Mouse (Mus musculus) intestine, embryonic 16.5 days (tissue): ENCODE data around the gene Clta. TPM values are rescaled to one million over a fixed set of nuclear protein-coding genes. Genes with fewer than 3 reads are reported as not detected.
A peak's percentile ranks its signal among the peaks of the same experiment; 100 is the strongest.

Experiments used
- ATAC-seq: fragments of 200-750 bp; cut with Nextera tagmentation; 2 replicates; pipeline ENCODE4 v1.8.0; 2017; ENCODE audit warnings: moderate TSS enrichment, moderate library complexity
- H3K27ac ChIP-seq: fragments of 300-500 bp; sonication (generic); 2 replicates; pipeline ENCODE4 v1.5.1; 2014; ENCODE audit warnings: mild to moderate bottlenecking, low read length
- H3K27me3 ChIP-seq: fragments of 300-500 bp; sonication (generic); replicated peaks from 2 replicates; pipeline ENCODE4 v1.6.1; 2014; ENCODE audit warnings: low read length, control low read depth, mixed read lengths; ENCODE audit not compliant: control insufficient read depth, insufficient read depth
- H3K36me3 ChIP-seq: fragments of 300-500 bp; sonication (generic); 2 replicates; pipeline ENCODE4 v1.6.1; 2014; ENCODE audit warnings: low read length, control low read depth; ENCODE audit not compliant: control insufficient read depth, insufficient read depth
- H3K4me1 ChIP-seq: fragments of 300-500 bp; sonication (generic); 2 replicates; pipeline ENCODE4 v1.6.1; 2014; ENCODE audit warnings: low read length, control low read depth, mixed read lengths; ENCODE audit not compliant: control insufficient read depth, insufficient read depth
- H3K4me2 ChIP-seq: fragments of 300-500 bp; sonication (generic); 2 replicates; pipeline ENCODE4 v1.6.1; 2014; ENCODE audit warnings: low read depth, low read length, control low read depth
- H3K4me3 ChIP-seq: fragments of 300-500 bp; sonication (generic); 2 replicates; pipeline ENCODE4 v1.5.1; 2014; ENCODE audit warnings: mild to moderate bottlenecking, low read length
- H3K9ac ChIP-seq: fragments of 300-500 bp; sonication (generic); 2 replicates; pipeline ENCODE4 v1.6.1; 2014; ENCODE audit warnings: low read depth, low read length
- H3K9me3 ChIP-seq: fragments of 300-500 bp; sonication (generic); 2 replicates; pipeline ENCODE4 v1.6.1; 2016; ENCODE audit warnings: low read length, control low read depth; ENCODE audit not compliant: control insufficient read depth
- WGBS: fragments of 180-500 bp; shearing (Covaris S2); extraction: QIAGEN DNeasy Blood & Tissue Kit; methylation state at CpG from one replicate; pipeline ENCODE4 v1.1.7; 2014; 5-methylcytosine and 5-hydroxymethylcytosine counted together
- polyA plus RNA-seq: library from polyadenylated mRNA; unstranded; fragments of >200 nt; fragmentation: Nextera tagmentation; extraction: Ambion mirVana; gene quantifications from 2 replicates; pipeline ENCODE4 v1.2.1, GENCODE M21; 2015

The Clta gene
- polyA plus RNA-seq, 1 experiment from 2014 or later, result 241 TPM

DNA sequence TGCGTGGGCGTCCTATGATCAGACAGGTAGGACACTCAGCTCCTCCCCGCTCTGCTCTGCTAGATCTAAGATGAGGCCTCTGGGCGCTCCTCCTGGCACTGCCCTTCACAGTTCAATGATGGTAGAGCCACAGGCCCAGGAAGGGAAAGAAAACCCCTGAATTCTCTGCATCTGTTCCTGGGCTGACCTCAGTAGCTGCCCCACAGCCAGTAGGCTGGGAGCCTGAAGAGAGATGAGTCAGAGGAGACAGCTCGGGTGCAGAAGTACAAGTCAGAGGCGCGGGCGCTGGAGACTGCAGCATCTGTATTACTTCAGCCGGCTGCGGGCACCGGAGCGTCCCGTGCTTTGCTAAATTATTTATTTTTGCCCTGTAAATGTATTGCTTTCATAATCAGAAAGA, 35.6 kb upstream of the Clta start:
- no peak for ATAC-seq
- Histone ChIP-seq H3K27ac (peak overlapping the region; percentile 63), H3K4me2 (no peak overlapping the region), H3K36me3 (no peaks in the 10 kb centered on the region), H3K4me1 (peaks cover 54% of the 10 kb centered on the region), H3K4me3 (no peak overlapping the region), H3K27me3 (no peaks in the 10 kb centered on the region), H3K9me3 (no peaks in the 10 kb centered on the region), H3K9ac (peak overlapping the region; percentile 43; the same call in 1 of the 2 replicates)
- 47% methylated on average over 13 of the region's 13 CpGs for WGBS

DNA sequence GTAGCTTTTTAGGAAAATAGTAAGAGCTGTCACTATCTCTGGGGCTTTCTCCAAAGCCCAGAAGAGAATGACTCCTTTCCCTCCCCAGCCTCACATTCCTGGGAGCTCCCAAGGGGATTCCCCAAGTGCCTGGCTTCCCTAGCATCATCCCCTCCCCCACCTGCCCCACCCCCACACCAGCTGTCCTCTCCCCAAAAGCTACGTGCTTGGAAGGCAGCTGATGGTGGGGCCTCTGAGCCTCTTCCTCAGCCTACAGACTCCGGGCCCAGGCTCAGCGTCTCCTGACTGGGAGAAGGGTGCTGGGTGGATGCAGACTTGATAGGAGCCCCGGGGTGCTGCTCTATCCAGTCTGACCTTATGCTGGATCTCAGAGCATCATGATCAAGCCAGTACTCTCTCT, 34.9 kb upstream of the Clta start:
- no peak overlapping the region for H3K9ac ChIP-seq
- 38% methylated on average over 4 of the region's 4 CpGs for WGBS

DNA sequence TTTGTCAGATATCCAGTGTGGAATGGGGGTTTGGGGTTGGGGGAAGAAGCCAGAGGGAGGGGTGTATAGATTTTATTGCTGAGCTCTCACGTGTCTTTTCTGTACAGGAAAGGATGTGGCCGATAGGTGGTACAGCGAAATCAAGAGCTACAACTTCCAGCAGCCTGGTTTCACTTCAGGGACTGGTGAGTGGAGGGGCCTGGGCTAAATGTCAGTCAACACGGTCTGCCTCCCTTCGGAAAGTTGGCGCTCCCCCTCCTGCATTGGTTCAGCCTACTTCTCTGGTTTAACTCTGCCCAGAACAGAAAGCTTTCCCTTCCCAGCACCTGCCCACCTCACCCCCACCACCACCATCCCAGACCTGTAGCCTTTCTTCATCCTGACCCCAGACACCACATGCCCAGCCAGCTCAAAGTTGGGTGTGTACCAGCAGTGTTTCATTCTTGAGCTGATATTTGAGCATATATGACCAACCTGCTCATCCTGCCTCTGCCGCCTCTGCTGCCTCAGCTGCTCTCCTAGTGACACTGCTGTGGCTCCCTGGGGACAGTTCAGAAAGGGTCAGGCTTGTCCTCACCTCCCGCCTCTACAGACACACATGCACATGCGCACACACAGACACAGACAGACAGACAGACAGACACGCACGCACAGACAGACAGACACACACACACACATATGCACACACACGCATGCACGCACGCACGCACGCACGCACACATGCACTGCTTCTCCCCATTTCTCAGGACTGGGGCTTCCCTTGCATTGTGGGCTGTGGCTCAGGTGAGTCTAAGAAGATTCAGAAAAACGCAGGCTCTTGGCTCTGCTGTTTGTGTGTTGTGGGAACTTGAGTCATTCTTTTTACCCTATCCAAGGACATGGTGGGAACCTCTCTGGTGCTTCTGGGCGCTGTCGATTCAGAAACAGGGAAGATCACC, 33.6 kb upstream of the Clta start:
- no peak overlapping the region for H3K4me2 ChIP-seq
- H3K9ac ChIP-seq, result no peak overlapping the region
- H3K36me3 ChIP-seq, result no peaks in the 10 kb centered on the region
- ATAC-seq, result no peak
- H3K9me3 ChIP-seq, result no peaks in the 10 kb centered on the region
- H3K27ac ChIP-seq, result no peak overlapping the region
- H3K4me3 ChIP-seq, result no peak overlapping the region
- H3K4me1 ChIP-seq, result peaks cover 39% of the 10 kb centered on the region
- H3K27me3 ChIP-seq, result no peaks in the 10 kb centered on the region
- 92% methylated on average over 20 of the region's 20 CpGs for WGBS

More for the DNA sequence above, 34.9 kb upstream of the Clta start:
- H3K4me3 ChIP-seq, result no peak overlapping the region
- H3K4me2 ChIP-seq, result no peak overlapping the region
- ATAC-seq, result no peak
- peak overlapping the region; percentile 59 for H3K27ac ChIP-seq
- no peaks in the 10 kb centered on the region for H3K36me3 ChIP-seq
- H3K9me3 ChIP-seq, result no peaks in the 10 kb centered on the region
- H3K4me1 ChIP-seq, result peaks cover 48% of the 10 kb centered on the region
- no peaks in the 10 kb centered on the region for H3K27me3 ChIP-seq

DNA sequence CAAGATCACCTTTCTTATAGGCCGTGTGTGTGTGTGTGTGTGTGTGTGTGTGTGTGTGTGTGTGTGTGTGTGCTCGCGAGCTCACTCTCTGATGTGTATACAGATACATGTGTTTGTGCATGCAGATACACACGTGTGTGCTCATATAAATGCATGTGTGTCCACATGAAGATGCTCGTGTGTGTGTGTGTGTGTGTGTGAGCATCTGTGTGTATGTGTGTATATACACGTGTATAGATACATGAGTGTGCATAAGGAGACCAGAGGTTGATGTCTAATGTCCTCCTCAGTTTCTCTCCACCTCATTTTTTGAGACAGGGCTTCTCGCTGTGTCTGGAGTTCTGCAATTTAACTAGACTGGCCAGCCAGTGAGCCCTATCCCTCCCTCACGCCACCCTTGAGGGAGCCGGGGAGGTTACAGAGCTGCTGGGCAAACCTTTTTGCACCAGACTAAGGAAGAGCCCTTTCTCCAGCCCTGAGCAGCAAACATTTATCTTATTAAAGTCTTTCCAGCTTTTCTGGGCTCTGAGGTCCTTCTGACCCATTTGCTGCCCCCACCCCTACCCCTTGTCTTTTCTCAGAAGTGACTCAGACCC, 32.6 kb upstream of the Clta start:
- no peak overlapping the region for H3K4me3 ChIP-seq
- H3K9me3 ChIP-seq, result no peaks in the 10 kb centered on the region
- 59% methylated on average over 9 of the region's 9 CpGs for WGBS
- 0 out of 2 replicates have a peak overlapping the region, but pooled peaks have one; percentile 12 for H3K4me2 ChIP-seq
- peak; percentile 12; the same call in 1 of the 2 replicates for ATAC-seq
- no peaks in the 10 kb centered on the region for H3K27me3 ChIP-seq
- no peaks in the 10 kb centered on the region for H3K36me3 ChIP-seq
- peak overlapping the region; percentile 32; the same call in 1 of the 2 replicates for H3K9ac ChIP-seq
- peak overlapping the region; percentile 73 for H3K27ac ChIP-seq
- peaks cover 35% of the 10 kb centered on the region for H3K4me1 ChIP-seq

DNA sequence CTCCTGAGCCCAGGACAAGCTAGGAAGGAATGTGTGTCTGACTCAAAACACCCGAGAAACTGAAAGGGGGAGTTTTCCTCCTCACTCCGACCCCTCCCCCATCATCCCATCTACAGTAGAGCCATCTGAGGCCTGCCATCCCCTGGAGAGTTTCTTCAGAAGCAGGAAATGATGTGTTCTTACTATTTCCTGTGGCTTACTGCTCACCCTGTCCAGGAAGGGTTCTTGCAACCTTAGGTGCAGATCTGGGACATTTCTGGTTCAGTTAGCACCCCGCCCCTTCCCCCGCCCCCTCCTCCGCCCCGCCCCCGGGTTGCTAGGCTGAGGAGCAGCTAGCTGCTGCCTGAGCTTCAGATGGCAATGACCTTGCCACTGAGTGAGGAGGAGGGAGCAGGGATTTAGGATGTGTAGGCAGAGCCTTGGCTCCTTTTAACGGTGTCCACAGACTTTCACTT, 32.1 kb upstream of the Clta start:
- Histone ChIP-seq H3K36me3 (no peaks in the 10 kb centered on the region), H3K4me1 (peaks cover 35% of the 10 kb centered on the region), H3K27ac (peak overlapping the region; percentile 73), H3K27me3 (no peaks in the 10 kb centered on the region), H3K4me2 (0 out of 2 replicates have a peak overlapping the region, but pooled peaks have one; percentile 12), H3K9ac (peak overlapping the region; percentile 32; the same call in 1 of the 2 replicates), H3K4me3 (no peak overlapping the region), H3K9me3 (no peaks in the 10 kb centered on the region)
- peak; percentile 74 for ATAC-seq
- WGBS, result 4% methylated on average over 8 of the region's 8 CpGs

DNA sequence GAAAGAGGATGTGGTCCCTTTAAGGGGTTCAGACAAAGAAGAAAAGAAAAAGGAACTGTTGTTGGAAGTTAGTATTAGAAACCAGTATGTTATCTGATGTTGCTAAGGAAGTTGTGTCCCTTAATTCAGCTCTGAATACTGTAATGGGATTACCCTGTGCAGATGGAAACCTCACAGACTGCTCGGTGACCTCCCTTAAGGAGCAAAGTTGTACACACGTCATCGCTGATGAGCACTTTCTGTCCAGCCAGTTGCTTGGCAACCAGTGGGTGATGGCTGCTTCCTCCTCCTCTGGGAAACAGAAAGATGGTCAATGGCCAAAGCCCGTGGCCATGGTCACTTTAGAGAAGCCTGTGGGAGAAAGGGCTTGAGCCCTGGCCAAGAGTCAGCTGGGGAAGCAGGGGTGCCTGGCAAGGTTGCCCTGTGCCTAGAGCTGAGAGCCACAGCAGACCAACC, 30.7 kb upstream of the Clta start:
- Histone ChIP-seq H3K4me3 (no peak overlapping the region), H3K27me3 (no peaks in the 10 kb centered on the region), H3K27ac (no peak overlapping the region), H3K4me2 (no peak overlapping the region), H3K9me3 (no peaks in the 10 kb centered on the region), H3K4me1 (peaks cover 32% of the 10 kb centered on the region), H3K36me3 (no peaks in the 10 kb centered on the region), H3K9ac (no peak overlapping the region)
- WGBS, result 58% methylated on average over 4 of the region's 4 CpGs
- ATAC-seq, result no peak

DNA sequence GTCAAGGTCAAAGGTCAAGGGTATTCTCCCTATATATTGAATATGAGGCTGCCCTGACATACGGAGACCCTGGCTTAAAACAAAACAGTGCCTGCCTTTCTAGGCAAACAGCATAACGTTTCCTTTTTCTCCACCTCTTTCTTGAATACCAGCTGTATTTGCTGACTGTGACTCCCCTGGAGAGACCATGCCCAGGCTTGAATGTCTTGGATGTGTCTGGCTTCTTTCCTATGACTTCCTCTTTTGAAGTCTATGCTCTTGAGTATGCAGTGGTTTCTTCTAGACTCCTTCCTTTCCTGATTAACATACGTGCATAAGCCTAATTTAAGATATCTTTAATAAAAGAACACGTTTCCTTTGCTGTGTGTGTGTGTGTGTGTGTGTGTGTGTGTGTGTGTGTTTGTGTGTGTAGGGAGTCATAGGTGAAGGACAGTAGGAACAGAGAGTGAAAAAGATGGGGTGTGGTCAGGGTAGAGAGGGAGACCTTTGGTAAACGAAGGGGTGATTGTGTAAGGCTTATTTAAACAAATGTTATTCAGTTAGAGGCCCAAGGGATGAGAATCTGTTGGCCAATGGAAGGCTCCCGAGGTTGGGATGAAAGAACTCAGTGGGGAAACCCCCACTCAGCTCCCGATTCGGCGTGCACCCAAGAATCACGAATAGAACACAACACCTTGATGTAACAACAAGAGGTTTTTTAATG, 29.2 kb upstream of the Clta start:
- no peak overlapping the region for H3K4me2 ChIP-seq
- no peaks in the 10 kb centered on the region for H3K27me3 ChIP-seq
- H3K36me3 ChIP-seq, result no peaks in the 10 kb centered on the region
- no peak overlapping the region for H3K9ac ChIP-seq
- WGBS, result 65% methylated on average over 10 of the region's 10 CpGs
- H3K9me3 ChIP-seq, result no peaks in the 10 kb centered on the region
- no peak overlapping the region for H3K27ac ChIP-seq
- ATAC-seq, result no peak
- H3K4me1 ChIP-seq, result peaks cover 27% of the 10 kb centered on the region
- H3K4me3 ChIP-seq, result no peak overlapping the region

DNA sequence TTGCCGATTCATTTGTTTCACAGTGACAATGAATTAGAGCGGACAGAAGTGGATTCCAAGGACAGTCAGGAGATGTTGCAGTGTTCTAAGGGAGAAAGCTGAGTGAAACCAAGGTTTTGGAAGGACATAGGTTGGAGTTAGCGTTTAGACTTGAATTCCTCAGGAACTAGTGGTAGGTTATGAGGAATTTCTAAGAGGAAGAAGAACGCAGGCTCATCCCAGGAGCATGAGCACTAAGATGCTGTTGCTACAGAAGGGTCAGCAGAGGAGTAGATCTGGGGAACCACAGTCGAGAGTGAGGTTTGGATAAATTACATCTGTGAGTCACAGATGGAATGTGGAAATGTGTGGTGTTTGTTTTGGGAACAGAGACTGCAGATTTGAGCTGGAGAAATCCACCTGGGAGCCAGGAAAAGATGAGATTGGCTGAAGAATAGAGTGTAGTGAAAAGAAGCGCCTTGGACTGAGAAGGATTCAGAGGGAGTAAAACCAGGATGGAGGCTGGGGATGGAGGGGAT, 28.0 kb upstream of the Clta start:
- Histone ChIP-seq H3K27me3 (no peaks in the 10 kb centered on the region), H3K9me3 (no peaks in the 10 kb centered on the region), H3K4me3 (no peak overlapping the region), H3K36me3 (no peaks in the 10 kb centered on the region), H3K27ac (no peak overlapping the region), H3K4me1 (peaks cover 24% of the 10 kb centered on the region), H3K9ac (no peak overlapping the region), H3K4me2 (no peak overlapping the region)
- ATAC-seq, result no peak
- WGBS, result 74% methylated on average over 6 of the region's 6 CpGs
